Comparison of ENCODE assay signal across 1 mouse cellular context in genomic region chr13:52606656-52607275, GRCm38 (mm10).
TF ChIP-seq lines count a peak whose summit lies in the region.

No protein-coding gene starts in this region.

TF ChIP-seq in CH12.LX, 34 proteins besides CTCF, POLR2A, EP300 and RAD21 (continued from another document):
- no peak for TF ChIP-seq TBP (conservative IDR thresholded peaks at IDR 0.05; ENCODE audit: low read depth, low read length)
- no peak for TF ChIP-seq JUND (conservative IDR thresholded peaks at IDR 0.05; ENCODE audit: low read depth, low read length)
- TF ChIP-seq UBTF (IDR thresholded peaks at IDR 0.05; ENCODE audit: low read depth, low read length): no peak
- TF ChIP-seq MAZ (IDR thresholded peaks at IDR 0.05; ENCODE audit: low read depth, low read length): no peak
